Mouse (Mus musculus) frontal cortex, adult (tissue): Measurements from ENCODE around the gene Gclm.

Source experiments
- ATAC-seq: cut with Nextera tagmentation; 2 replicates; pipeline ENCODE4 v1.9.2; 2017; ENCODE audit warnings: mild to moderate bottlenecking, moderate library complexity, mixed read lengths; ENCODE audit not compliant: low TSS enrichment

The Gclm gene

DNA sequence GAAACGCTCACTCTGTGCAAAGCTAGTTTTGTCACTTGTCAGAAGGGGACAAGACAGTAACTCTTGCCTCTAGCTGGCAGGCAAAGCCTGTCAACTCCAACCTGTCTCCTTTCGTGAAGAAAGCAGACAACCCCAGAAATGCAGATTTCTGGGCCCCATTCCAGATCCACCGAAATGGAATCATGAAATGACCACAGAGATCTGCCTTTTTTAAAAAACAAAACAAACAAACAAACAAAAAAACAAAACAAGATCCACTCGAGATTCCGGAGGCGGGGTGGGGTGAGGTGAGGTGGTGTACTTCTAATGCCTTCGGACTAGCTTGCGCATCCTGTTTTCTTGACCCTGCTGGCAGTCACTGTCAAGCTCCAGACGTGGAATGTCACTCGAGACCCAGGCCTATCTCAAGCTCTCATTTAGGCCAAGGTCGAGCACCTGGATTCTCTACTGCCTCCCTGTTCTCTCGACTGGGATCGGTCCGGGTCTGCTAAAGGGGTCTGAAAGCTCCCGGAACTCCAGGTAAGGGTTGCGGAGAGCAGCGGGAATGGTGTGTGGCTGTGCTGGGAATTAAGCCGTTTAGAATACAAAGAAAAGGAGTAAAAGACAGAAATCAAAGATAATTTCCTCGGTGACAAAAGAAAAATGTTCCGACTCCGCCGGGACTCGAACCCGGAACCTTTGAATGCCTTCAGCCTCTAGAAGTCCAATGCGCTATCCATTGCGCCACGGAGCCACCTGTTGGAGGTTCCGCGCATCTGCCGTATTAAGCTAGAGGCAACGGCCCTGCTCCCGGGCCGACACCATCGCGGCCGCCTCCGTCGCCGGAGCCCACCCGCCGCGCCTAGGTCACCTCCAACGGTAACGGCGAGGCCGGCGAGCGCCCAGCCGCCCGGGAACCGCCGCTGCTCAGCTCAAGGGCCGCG lies 47.2 kb downstream of the Gclm start:
- peak; percentile 15 for ATAC-seq

DNA sequence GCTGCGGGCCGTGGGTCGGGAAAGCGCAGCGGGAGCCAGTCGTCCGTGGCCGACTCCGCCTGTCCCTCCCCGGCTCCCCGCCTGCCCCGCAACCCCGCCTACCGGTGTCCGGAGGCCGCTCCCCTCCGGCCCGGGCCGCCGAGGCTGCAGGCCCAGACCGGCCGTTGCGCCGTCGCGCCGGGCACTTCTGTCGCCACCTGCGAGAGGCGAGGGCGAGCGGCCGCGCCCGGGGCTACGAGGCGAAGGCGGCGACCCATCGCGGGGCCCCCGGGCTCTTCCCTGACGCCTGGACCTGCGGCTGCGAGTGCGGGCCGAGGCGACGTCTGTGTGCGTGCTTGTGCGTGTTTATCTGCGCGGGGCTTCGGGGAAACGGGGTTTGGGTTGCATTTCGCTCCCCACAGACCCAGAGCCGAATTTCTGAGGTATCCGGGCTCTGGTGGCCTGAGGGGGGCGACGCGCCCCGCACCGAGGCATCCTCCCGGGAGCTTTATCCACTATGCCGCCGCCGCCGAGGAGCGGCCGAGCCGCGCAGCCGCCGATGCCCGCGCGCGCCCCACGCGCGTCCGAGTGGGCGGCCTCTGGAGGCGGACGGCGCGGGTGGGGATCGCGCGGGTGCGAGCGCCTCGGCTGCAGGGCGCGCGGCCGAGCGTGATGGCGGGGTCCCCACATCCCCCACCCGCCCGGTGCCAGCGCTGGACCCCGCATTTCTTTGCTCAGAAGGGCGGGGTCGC lies 48.0 kb downstream of the Gclm start:
- peak; percentile 33 for ATAC-seq

DNA sequence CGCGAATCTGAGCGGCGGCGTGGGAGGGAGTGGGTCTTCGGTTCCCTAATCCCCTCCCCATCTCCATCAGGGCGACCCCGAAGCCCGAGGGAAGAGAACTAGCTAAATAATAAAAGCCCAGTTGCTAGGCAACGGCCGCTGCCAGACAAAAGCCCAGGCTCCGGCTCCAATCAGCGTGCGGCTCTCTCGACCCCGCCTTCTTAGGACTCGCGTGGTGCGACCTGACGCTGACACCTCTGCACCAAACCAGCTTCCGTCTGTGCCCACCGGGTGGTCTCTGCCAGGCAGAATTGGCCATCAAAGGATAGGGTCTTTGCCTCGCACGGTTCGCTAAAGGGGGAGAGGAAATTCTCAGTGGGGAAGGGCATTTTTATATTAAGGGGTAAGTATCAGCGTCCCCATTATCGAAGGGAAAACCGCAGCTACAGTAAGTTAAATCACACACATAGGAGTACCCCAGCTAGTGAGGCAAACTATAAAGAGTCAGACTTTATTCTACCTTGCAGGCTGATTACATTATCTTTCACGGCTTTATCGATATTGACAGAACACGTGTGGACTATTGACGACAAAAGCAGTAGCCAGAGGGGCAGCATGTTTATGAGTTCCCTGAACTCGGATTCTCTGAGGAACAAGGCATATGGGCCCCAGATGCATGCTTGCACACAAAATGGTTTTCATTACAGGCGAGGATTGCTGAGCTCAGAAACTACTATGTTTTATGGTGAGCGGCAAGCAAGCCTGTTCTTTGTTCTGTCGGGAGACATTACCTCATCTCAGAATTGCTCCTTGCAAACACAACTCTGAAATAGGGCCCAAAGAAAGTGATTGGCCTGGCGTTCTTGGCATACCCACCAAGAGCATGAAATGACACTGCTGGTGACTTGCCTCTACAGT lies 48.8 kb downstream of the Gclm start, which contains the start of gene Bcar3:
TSS of gene Bcar3 (plus strand) at position 183 of the 897 bp plus-strand sequence.
- peak; percentile 63 for ATAC-seq

DNA sequence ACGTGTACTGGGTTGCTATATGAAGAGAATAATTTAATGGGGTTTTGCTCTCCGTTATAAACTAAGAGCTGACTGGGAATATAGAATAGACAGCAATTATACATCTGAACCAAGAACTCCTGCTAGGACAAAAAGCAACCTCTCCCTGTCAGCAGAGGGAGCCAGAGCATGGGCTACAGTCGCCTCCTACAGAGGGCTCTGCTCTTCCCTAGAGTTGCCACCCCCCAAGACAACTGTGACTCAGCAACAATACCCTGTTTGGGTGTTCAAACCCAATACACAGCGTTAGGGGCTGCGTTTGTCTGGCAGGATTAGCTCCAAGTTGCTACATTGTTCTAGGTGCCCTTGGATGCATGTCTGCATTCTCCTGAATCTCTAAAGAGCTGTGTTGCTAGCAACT lies 50.2 kb downstream of the Gclm start:
- ATAC-seq, result peak; percentile 45

DNA sequence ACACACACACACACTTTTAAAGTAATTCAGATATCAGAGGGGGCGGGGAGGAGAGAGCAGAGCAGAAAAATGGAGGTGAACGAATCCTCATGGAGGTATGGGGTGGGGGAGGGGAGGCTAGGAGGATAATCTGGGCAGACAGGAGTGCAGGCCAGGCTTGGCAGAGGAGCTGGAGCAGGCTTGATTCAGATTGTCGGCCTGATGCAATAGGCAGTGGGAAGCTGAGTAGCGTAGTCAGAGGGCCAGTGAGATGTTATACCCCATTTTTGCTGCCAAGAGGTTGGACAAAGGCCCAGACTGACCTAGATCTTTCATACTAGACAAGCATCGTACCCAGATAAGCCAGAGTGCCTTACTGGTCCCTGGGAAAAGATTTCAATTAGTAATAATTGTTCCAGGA lies 51.6 kb downstream of the Gclm start:
- no peak for ATAC-seq

DNA sequence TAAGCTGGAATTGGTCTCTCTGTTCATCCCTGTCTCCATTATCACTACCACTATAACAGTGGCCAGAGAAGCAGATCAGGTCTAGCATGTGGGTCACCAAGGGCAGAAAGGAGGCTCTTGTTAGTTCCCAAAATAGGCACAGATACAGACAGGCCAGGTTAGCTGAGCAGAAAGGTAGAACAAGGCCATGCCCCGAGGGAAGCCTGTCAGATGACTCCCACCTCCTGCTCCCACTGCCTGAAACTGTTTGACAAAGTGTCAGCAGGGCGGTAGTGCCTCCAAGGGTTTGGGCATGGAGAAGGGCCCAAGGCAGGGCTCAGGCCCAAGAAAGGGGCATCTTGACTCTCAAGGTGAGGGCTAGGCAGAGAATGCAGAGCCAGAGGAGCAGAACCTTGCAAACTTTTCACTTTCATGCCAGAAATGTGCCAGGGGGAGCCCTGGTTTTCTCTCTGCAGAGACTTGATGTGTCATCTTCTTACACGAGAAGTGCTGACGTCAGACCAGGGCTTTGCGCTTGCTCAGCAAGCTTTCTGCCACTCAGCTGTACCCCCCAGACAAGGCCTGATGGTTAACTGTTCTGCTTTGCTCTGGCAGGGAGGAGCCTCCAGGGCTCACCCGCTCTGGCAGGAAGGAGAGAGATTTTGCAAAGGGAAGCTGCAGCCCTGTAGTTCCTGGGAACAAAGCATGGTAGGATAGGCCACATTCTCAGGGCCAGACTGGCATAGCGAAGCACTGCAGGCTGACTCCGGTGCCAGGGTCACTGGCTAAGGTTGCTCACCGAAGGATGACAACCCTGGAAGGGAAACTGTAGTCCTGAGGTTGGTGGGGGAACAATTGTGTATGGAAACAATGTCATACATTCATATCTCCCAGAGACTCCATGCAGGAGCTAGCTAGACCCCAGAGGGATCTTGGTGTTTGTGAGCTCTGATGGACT lies 55.9 kb downstream of the Gclm start:
- peak; percentile 94 for ATAC-seq

DNA sequence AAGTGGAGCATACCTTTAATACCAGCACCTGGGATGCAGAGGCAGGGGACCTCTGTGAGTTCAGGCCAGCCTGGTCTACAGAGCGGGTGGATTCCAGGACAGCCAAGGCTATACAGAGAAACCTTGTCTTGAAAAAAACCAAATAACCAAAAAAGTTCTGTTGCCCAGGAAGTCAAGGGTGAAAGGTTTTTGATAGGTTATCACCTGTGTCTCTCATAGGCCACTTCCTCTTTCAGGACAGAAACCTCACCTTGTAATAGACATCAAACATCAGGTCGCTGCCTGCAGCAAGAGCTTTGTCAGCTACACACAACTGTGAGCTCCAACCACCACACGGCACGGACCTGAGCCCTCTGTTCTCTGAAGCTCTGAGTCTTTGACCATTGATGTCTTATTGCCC lies 59.2 kb downstream of the Gclm start:
- no peak for ATAC-seq

DNA sequence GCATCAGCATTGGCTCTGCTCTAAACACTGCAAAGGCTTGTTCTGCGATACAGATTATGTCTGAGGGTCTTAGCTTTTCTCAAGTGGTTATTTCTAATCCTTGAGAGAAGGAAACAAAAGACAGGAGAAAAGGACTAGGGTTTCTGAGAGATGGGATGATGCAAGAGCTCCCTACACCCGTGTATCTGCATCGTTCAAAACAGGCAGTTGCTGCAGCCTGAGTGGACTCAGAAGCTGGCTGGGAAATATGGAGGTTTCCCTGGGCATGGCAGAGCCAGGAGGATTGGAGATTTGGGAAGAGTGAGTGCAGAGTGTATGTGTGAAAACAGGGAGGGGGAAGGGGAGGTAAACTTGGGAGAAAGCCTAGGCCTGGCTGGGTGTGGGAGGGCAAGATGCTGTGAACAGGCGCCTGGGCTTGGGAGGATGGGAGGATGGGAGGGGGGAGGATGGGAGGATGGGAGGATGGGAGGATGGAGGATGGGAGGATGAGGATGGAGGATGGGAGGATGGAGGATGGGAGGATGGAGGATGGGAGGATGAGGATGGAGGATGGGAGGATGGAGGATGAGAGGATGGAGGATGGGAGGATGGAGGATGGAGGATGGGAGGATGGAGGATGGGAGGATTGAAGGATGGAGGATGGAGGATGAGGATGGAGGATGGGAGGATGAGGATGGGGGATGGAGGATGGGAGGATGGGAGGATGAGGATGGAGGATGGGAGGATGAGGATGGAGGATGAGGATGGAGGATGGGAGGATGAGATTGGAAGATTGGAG lies 62.7 kb downstream of the Gclm start:
- ATAC-seq, result peak; percentile 36; the same call in 1 of the 2 replicates

DNA sequence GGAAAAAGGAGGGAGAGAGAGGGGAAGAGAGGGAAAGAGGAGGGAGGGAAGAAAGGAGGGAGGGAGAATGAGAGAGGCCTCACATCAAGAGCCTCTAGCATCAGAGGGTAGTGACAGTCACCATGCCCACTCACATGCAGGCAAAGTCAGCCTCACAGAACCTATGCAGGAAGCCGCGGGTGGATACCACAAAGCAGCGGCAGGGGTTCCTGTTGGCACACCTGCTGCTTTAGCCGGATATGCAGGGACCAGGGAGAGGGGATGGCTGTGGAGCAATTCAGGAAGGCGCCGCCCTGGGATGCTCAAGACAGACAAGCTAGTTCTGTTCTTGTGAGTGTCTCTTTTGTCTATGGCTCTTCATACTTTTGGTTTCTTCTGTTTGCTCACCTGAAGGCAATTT lies 63.6 kb downstream of the Gclm start:
- no peak for ATAC-seq

DNA sequence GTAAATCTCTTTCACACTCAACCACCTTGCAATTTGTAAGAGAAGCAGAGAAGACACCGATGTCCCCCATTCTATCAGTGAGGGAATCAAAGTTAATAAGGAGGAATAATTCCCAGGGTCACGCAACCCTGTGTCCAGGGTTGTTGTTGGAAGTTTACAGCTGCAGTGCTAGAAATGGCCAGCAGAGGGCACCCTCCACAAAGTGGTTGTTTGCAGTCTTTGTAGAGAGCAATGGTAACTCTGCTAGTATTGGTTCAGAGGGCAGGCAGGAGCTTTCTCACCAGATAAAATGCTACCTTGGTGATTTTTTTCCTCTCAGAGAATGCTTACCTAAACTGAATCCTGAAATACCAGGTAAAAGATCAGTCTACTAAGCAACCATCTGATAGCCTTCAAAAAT lies 66.7 kb downstream of the Gclm start:
- ATAC-seq, result peak; percentile 58

DNA sequence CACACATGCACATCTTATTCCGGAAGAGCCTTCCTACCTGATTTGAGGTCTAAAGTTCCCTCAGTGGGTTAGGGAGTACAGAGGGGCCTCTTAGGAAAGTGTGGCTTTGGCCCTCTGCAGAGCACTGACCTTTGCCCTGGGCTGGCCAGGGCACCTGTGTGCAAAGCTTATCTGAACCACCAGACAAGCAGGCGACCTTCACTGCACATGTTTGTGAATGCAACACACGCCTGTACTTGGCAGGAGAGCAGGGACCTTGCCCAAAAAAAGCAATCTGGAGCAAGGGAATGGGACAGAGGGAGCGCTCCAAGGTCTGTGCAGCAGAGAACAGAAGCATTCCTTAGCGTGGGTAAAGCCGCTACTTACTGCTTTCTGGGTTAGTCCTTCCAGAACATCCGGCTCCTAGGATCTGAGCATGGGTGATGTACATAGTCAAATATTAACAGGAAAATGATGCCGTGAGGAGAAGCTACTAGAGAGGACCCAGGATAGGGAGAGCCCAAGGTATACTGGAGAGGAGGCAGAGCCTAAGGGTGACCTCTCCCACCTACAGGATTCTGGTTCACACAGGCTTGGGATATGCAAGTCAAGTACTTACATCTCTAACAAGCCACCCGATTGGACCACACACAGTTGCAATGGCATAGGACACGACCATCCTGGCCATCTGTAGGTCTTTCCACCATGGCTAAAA lies 67.7 kb downstream of the Gclm start:
- 0 out of 2 replicates have a peak, but pooled peaks have one; percentile 21 for ATAC-seq

DNA sequence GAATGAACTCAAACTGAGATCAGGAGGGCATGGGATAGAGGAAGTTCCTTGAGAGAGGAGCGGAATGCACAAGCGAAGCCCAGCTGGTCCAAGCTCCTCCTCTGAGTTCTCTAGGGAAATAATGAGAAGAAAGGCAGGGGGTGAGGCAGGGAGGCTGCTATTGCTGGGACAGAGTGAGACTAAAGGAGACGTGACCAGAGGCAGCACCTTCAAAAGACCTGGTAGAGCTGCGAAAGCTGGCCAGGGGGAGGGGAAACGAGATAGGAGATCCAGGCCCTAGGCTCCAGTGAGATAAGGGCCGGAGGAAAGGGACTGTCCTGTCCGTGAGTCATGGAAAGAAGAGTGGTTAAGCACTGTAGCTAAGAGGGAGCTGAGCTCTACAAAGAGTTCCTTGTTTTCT lies 68.6 kb downstream of the Gclm start:
- no peak for ATAC-seq

DNA sequence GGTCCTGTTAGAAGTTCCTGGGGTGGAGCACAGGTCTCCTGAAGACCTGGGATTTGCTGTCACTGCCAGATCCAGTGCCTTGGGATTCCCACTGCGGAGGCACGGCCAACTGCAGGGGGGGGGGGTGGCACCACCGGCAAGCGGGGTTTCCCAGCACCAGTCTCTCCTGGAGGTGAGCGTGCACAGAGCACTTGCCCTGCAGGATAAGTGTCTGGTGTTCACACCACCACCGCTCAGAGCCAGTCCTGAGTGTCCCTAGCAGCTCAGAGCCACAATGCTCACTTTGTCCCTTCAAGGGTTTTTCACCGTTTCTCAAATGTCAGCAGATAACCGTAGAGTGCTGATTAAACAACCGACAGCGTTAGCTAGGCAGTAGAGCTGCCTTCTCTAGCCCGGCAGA lies 71.3 kb downstream of the Gclm start:
- peak; percentile 34 for ATAC-seq

DNA sequence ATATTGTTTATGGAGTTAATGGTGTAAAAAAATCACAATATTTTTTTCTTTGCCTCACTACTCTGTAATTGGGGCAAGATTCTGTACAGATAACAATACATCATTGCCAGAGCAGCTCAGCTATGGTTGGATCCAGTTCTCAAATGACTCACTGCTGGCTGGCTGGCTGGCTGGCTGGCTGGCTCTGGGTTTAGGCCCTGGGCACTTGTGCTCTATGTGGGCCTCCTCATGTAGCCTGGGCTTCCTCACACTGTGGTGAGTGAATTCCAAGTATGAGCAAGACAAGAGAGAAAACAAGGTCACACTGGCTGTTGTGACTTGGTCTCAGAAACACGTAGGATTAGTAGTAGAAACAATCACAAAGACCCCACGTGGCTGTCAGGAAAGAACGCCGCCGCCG lies 72.0 kb downstream of the Gclm start:
- ATAC-seq, result peak; percentile 86
